Mouse (Mus musculus): ENCODE data around the gene Ppp1ca. TPM values are rescaled to one million over a fixed set of nuclear protein-coding genes. Genes with fewer than 3 reads are reported as not detected.

Gene Ppp1ca
- total and polyA plus RNA-seq, 2 experiments from 2014 or later = 738 to 808 TPM

- H3K27me3 ChIP-seq (ENCODE audit: control insufficient read depth, insufficient read depth, low read length) = peaks cover 42% of the 10 kb centered on the region
- no peaks in the 10 kb centered on the region for H3K36me3 ChIP-seq (replicated peaks; ENCODE audit: control insufficient read depth, insufficient read depth, low read length)
- peak overlapping the region; percentile 87 for H3K4me2 ChIP-seq (ENCODE audit: low read depth, low read length)
- ATAC-seq (ENCODE audit: insufficient read depth, low read depth) = no peak
- H3K27ac ChIP-seq (ENCODE audit: low read depth) = no peak overlapping the region; the same call in 1 of the 2 replicates
- H3K4me3 ChIP-seq (ENCODE audit: low read depth, low read length) = peak overlapping the region; percentile 61
- no peaks in the 10 kb centered on the region for H3K9me3 ChIP-seq (replicated peaks; ENCODE audit: control insufficient read depth, low read length)
- peaks cover 16% of the 10 kb centered on the region for H3K4me1 ChIP-seq (ENCODE audit: control insufficient read depth, insufficient read depth)
- no peak for DNase-seq (ENCODE audit: low spot score)
- TF ChIP-seq CTCF (IDR thresholded peaks at IDR 0.05; ENCODE audit: low read depth) (no peak), EP300 (IDR thresholded peaks at IDR 0.05; ENCODE audit: low read depth) (no peak)
- 15% methylated on average over 9 of the region's 9 CpGs for WGBS
- H3K9ac ChIP-seq (replicated peaks; ENCODE audit: low read depth, low read length) = no peak overlapping the region
These were observed 21.7 kb downstream of the Ppp1ca start for GRCm38 (mm10) chr19:4213524-4213974.

DNA sequence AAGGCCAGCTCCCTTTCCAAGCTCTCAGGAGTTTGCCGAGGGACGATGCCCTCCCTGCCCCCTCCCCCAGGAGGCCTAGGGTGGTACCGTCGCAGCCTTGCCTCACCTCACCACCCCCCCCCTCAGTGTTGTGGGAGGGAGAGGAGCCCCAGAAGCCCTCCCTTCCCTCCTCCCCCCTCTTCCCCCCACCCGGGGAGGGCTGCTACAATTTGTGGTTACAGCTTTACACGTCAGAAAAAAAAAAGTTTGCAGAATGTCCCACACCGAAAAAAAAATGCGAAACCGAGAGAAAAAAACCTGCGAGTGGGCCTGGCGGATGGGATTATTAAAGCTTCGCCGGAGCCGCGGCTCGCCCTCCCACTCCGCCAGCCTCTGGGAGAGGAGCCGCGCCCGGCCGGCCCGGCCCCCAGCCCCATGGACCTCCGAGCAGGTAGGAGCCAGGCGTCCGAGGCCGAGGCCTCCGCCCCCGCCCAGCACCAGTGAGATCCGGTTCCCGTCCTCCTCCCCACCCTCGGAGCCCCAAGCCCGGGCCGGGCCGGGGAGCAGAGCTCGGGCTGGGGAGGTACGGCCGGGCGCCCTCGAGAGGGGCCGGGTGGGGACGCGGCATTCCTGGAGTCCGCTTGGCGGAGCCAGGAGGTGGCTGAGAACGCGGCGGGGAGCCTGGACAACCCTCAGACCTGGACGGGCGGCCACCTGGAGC lies 22.4 kb downstream of the Ppp1ca start, which contains the start of the genes Clcf1 and AC109138.7:
TSS of gene Clcf1 (plus strand) at position 168 of the 700 bp plus-strand sequence.
TSS of gene AC109138.7 (plus strand) at position 287 of the 700 bp plus-strand sequence.
- Histone ChIP-seq H3K4me3 (ENCODE audit: low read depth, low read length) (peak within 1 kb of the TSS; percentile 61), H3K9ac (replicated peaks; ENCODE audit: low read depth, low read length) (peak within 1 kb of the TSS; percentile 61), H3K27me3 (ENCODE audit: control insufficient read depth, insufficient read depth, low read length) (peaks cover 42% of the 10 kb centered on the region), H3K27ac (ENCODE audit: low read depth) (peak within 1 kb of the TSS; percentile 59), H3K4me1 (ENCODE audit: control insufficient read depth, insufficient read depth) (peaks cover 16% of the 10 kb centered on the region), H3K9me3 (replicated peaks; ENCODE audit: control insufficient read depth, low read length) (no peaks in the 10 kb centered on the region), H3K36me3 (replicated peaks; ENCODE audit: control insufficient read depth, insufficient read depth, low read length) (no peaks in the 10 kb centered on the region), H3K4me2 (ENCODE audit: low read depth, low read length) (peak within 1 kb of the TSS; percentile 87)
- no peak for TF ChIP-seq CTCF (IDR thresholded peaks at IDR 0.05; ENCODE audit: low read depth)
- TF ChIP-seq EP300 (IDR thresholded peaks at IDR 0.05; ENCODE audit: low read depth) = no peak
- DNase-seq (ENCODE audit: low spot score) (no peak), ATAC-seq (ENCODE audit: insufficient read depth, low read depth) (peak; percentile 28; the same call in 1 of the 2 replicates)
- WGBS = under 1% methylated on average over 47 of the region's 49 CpGs

GRCm38 (mm10) chr19:4214771-4215450 lies 23.0 kb downstream of the Ppp1ca start:
- peaks cover 16% of the 10 kb centered on the region for H3K4me1 ChIP-seq (ENCODE audit: control insufficient read depth, insufficient read depth)
- H3K27ac ChIP-seq (ENCODE audit: low read depth) = peak overlapping the region; percentile 59
- H3K4me3 ChIP-seq (ENCODE audit: low read depth, low read length) = peak overlapping the region; percentile 61
- TF ChIP-seq EP300 (IDR thresholded peaks at IDR 0.05; ENCODE audit: low read depth) = no peak
- no peak for TF ChIP-seq CTCF (IDR thresholded peaks at IDR 0.05; ENCODE audit: low read depth)
- WGBS = under 1% methylated on average over 46 of the region's 81 CpGs
- no peaks in the 10 kb centered on the region for H3K36me3 ChIP-seq (replicated peaks; ENCODE audit: control insufficient read depth, insufficient read depth, low read length)
- no peaks in the 10 kb centered on the region for H3K9me3 ChIP-seq (replicated peaks; ENCODE audit: control insufficient read depth, low read length)
- H3K9ac ChIP-seq (replicated peaks; ENCODE audit: low read depth, low read length) = peak overlapping the region; percentile 61
- H3K27me3 ChIP-seq (ENCODE audit: control insufficient read depth, insufficient read depth, low read length) = peaks cover 42% of the 10 kb centered on the region
- ATAC-seq (ENCODE audit: insufficient read depth, low read depth) (peak; percentile 30; the same call in 1 of the 2 replicates), DNase-seq (ENCODE audit: low spot score) (no peak)
- peak overlapping the region; percentile 87 for H3K4me2 ChIP-seq (ENCODE audit: low read depth, low read length)

GRCm38 (mm10) chr19:4215451-4215840 lies 23.6 kb downstream of the Ppp1ca start:
- H3K27me3 ChIP-seq (ENCODE audit: control insufficient read depth, insufficient read depth, low read length) = peaks cover 42% of the 10 kb centered on the region
- TF ChIP-seq EP300 (IDR thresholded peaks at IDR 0.05; ENCODE audit: low read depth) = no peak
- TF ChIP-seq CTCF (IDR thresholded peaks at IDR 0.05; ENCODE audit: low read depth) = no peak
- no peaks in the 10 kb centered on the region for H3K36me3 ChIP-seq (replicated peaks; ENCODE audit: control insufficient read depth, insufficient read depth, low read length)
- peak overlapping the region; percentile 61 for H3K9ac ChIP-seq (replicated peaks; ENCODE audit: low read depth, low read length)
- peak overlapping the region; percentile 61 for H3K4me3 ChIP-seq (ENCODE audit: low read depth, low read length)
- DNase-seq (ENCODE audit: low spot score) (no peak), ATAC-seq (ENCODE audit: insufficient read depth, low read depth) (no peak)
- no peak overlapping the region for H3K27ac ChIP-seq (ENCODE audit: low read depth)
- peak overlapping the region; percentile 87 for H3K4me2 ChIP-seq (ENCODE audit: low read depth, low read length)
- WGBS = 4% methylated on average over 11 of the region's 21 CpGs
- H3K9me3 ChIP-seq (replicated peaks; ENCODE audit: control insufficient read depth, low read length) = no peaks in the 10 kb centered on the region
- H3K4me1 ChIP-seq (ENCODE audit: control insufficient read depth, insufficient read depth) = peaks cover 21% of the 10 kb centered on the region

- H3K4me3 ChIP-seq (ENCODE audit: low read depth, low read length) = peak overlapping the region; percentile 9; the same call in 1 of the 2 replicates
- peaks cover 28% of the 10 kb centered on the region for H3K4me1 ChIP-seq (ENCODE audit: control insufficient read depth, insufficient read depth)
- DNase-seq (ENCODE audit: low spot score) = peak; percentile 74
These were observed 24.3 kb downstream of the Ppp1ca start for GRCm38 (mm10) chr19:4216041-4216685.

More at GRCm38 (mm10) chr19:4216041-4216685, 24.3 kb downstream of the Ppp1ca start:
- Histone ChIP-seq H3K9me3 (replicated peaks; ENCODE audit: control insufficient read depth, low read length) (no peaks in the 10 kb centered on the region), H3K9ac (replicated peaks; ENCODE audit: low read depth, low read length) (no peak overlapping the region), H3K27ac (ENCODE audit: low read depth) (peak overlapping the region; percentile 40; the same call in 1 of the 2 replicates), H3K36me3 (replicated peaks; ENCODE audit: control insufficient read depth, insufficient read depth, low read length) (no peaks in the 10 kb centered on the region), H3K27me3 (ENCODE audit: control insufficient read depth, insufficient read depth, low read length) (peaks cover 42% of the 10 kb centered on the region), H3K4me2 (ENCODE audit: low read depth, low read length) (peak overlapping the region; percentile 87)
- TF ChIP-seq EP300 (IDR thresholded peaks at IDR 0.05; ENCODE audit: low read depth) = no peak
- TF ChIP-seq CTCF (IDR thresholded peaks at IDR 0.05; ENCODE audit: low read depth) = peak; percentile 50
- ATAC-seq (ENCODE audit: insufficient read depth, low read depth) = peak; percentile 45
- 12% methylated on average over 14 of the region's 14 CpGs for WGBS

Data from heart, postnatal 0 days (tissue).